Comparison of ENCODE assay signal across 8 mouse cellular contexts in the genomic region with DNA sequence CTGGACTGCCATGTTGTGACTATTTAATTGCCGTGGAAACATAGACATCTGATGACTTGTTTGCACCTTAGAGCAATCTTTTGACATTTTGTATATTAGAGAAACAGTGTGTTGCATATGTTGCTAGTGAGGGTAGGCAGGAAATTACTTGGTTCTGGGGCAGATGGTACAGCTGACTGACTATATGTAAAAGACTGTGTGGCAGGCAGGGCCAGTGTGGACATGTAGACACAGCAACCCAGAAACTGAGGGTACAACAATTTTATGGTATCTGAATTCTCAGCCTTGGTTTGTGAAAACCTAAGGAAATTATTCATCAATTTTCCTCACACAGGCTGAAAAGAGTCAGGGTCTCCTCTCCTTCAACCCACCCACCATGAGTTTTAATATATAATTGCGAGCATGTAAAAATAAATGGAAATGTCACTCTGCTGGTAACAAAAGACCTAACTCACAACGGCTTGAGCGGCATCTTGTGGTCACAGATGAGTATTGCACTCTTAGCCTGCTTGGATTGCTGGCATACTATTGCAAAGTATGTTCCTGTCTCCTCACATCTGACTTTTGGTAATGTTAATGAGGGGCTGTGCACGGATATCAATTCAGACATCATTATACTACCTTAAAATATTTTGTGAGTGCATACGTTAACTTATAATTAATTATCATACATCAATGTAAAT.
DNase-seq lines count a peak whose midpoint lies in the region; ATAC-seq and TF ChIP-seq lines count a peak whose summit lies in the region.

No protein-coding gene starts in this region.

- no peaks in the 10 kb centered on the region for H3K36me3 ChIP-seq in MEL (ENCODE audit: control insufficient read depth in 1 of 2, insufficient read depth in 2 of 2, low read length in 2 of 2)
- no peaks in the 10 kb centered on the region for H3K36me3 ChIP-seq in lung, embryonic 14.5 days (ENCODE audit: insufficient read depth)

- TF ChIP-seq CTCF in MEL (IDR thresholded peaks at IDR 0.05 in 2 of 3, conservative IDR thresholded peaks at IDR 0.05 in 1 of 3; ENCODE audit: control insufficient read depth in 1 of 3, insufficient read depth in 1 of 3, low read depth in 2 of 3, low read length in 3 of 3, poor library complexity in 1 of 3, severe bottlenecking in 1 of 3): peak; percentile 69 to 88 (median 78)
- TF ChIP-seq CTCF in lung, embryonic 14.5 days (IDR thresholded peaks at IDR 0.05; ENCODE audit: low read depth): peak; percentile 96

- no peaks in the 10 kb centered on the region for H3K9me3 ChIP-seq in MEL (replicated peaks; ENCODE audit: insufficient read depth, low read length)
- no peaks in the 10 kb centered on the region for H3K9me3 ChIP-seq in lung, embryonic 14.5 days (ENCODE audit: low read depth, low read length)

- H3K9ac ChIP-seq in MEL (ENCODE audit: control insufficient read depth, low read depth, low read length, poor library complexity, severe bottlenecking): no peak overlapping the region
- no peak overlapping the region for H3K9ac ChIP-seq in lung, embryonic 14.5 days

- peak; percentile 77 for TF ChIP-seq RAD21 in MEL (IDR thresholded peaks at IDR 0.05; ENCODE audit: low read depth, low read length)

- no peak overlapping the region for H3K27ac ChIP-seq in MEL (ENCODE audit: control insufficient read depth, low read depth, low read length)
- H3K27ac ChIP-seq in lung, embryonic 14.5 days (ENCODE audit: low read depth): no peak overlapping the region

- no peaks in the 10 kb centered on the region for H3K79me2 ChIP-seq in MEL (ENCODE audit: control insufficient read depth, insufficient read depth, low read length, poor library complexity)

- H3K4me3 ChIP-seq in MEL (ENCODE audit: control insufficient read depth in 1 of 2, insufficient read depth in 1 of 2, low read depth in 2 of 2, low read length in 2 of 2): no peak overlapping the region
- H3K4me3 ChIP-seq in lung, embryonic 14.5 days (ENCODE audit: low read depth, low read length): no peak overlapping the region

- no peaks in the 10 kb centered on the region for H3K27me3 ChIP-seq in MEL (ENCODE audit: control insufficient read depth in 1 of 2, insufficient read depth in 2 of 2, low read length in 2 of 2)
- H3K27me3 ChIP-seq in lung, embryonic 14.5 days (ENCODE audit: insufficient read depth, low read length): no peaks in the 10 kb centered on the region

- peak; percentile 36; the same call in 1 of the 2 replicates for ATAC-seq in lung, embryonic 14.5 days (ENCODE audit: insufficient read depth)
- ATAC-seq in monocyte, adult 5-6 weeks (replicated peaks; ENCODE audit: insufficient number of reproducible peaks, low FRiP score, low TSS enrichment, poor library complexity, severe bottlenecking): no peak

- peak; percentile 37 for DNase-seq in A20 (ENCODE audit: low read depth, low spot score)
- peak; percentile 64 for DNase-seq in MEL (ENCODE audit: low read depth, low spot score)
- peak; percentile 3 for DNase-seq in cerebellum, adult 9-11 months
- peak; percentile 21 to 64 for DNase-seq in frontal cortex, postnatal 10 days (ENCODE audit: low spot score in 2 of 2)
- DNase-seq in kidney, postnatal 36 days: peak; percentile 19 to 74
- peak; percentile 90 for DNase-seq in lung, embryonic 14.5 days
- peak; percentile 74 for DNase-seq in retina, postnatal 1 day

- H3K4me2 ChIP-seq in lung, embryonic 14.5 days: no peak overlapping the region

- TF ChIP-seq EP300 in MEL (IDR thresholded peaks at IDR 0.05; ENCODE audit: low read depth in 1 of 2, low read length in 2 of 2): no peak

- WGBS in lung, embryonic 14.5 days: 19% methylated on average over 6 of the region's 6 CpGs

- H3K4me1 ChIP-seq in MEL (ENCODE audit: control insufficient read depth in 1 of 2, insufficient read depth in 2 of 2, low read length in 2 of 2): no peaks in the 10 kb centered on the region
- H3K4me1 ChIP-seq in lung, embryonic 14.5 days (ENCODE audit: insufficient read depth): no peaks in the 10 kb centered on the region

- no peak for TF ChIP-seq POLR2A in MEL (IDR thresholded peaks at IDR 0.05; ENCODE audit: control insufficient read depth in 1 of 2, insufficient read depth in 1 of 2, low read depth in 1 of 2, low read length in 2 of 2, poor library complexity in 1 of 2)

TF ChIP-seq in MEL, 35 proteins besides CTCF, POLR2A, EP300 and RAD21:
- peak; percentile 81 for TF ChIP-seq SMC3 (IDR thresholded peaks at IDR 0.05; ENCODE audit: low read depth, low read length)
- TF ChIP-seq NELFE (IDR thresholded peaks at IDR 0.05; ENCODE audit: low read depth, low read length): no peak
- peak; percentile 49; the same call in 1 of the 2 replicates for TF ChIP-seq ZC3H11A (IDR thresholded peaks at IDR 0.05; ENCODE audit: low read depth, low read length)
TF ChIP-seq in MEL: peak in this region for 2.

Comparison
In these comparisons a context has a peak if more than half of its experiments do, and no peak if none do; other contexts are left out.
1. DNase-seq: peak in every context shown above with its lines; median percentile 90 in lung, embryonic 14.5 days; 74 in retina, postnatal 1 day; 64 in MEL; 46 in kidney, postnatal 36 days; 42 in frontal cortex, postnatal 10 days; 37 in A20; 3 in cerebellum, adult 9-11 months.